ENCODE assay signal across 9 mouse cellular contexts in the genomic region with DNA sequence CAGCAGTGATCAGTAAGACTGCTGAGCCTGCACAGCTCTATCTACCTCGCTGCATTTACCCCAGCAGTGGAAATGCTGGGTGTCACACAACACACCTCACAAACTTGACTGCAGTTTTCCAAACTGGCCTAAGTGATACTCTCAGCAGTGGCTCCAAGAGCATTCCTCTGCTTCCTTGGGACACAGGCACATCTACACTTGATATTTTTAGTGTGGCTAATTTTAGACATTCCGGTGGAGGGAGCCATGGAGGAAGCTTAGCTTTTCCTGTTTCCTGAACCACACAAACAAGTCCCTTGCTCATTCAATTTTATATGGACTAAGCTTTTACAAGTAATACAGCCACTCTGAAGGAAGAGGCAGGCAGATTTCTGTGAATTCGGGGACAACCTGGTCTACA. TPM values are rescaled to one million over a fixed set of nuclear protein-coding genes. Genes with fewer than 3 reads are reported as not detected.
DNase-seq lines count a peak whose midpoint lies in the region; ATAC-seq and TF ChIP-seq lines count a peak whose summit lies in the region.
"Had no signal": no experiment of that assay in that cellular context is flagged by ENCODE, and none has a peak within 500 bp of the region (broad histone marks: within the 10 kb centered on the region; RNA-seq: fewer than 3 reads in every experiment).

No protein-coding gene starts in this region.

- no peak for TF ChIP-seq POLR2A in liver, adult 2 months (IDR thresholded peaks at IDR 0.05; ENCODE audit: extremely low read depth, insufficient read depth, low read length)

- peaks cover 4% of the 10 kb centered on the region; the same call in 1 of the 2 replicates for H3K79me2 ChIP-seq in liver, adult 2 months (ENCODE audit: control insufficient read depth, insufficient read depth, low read length)

- no peak overlapping the region for H3K4me3 ChIP-seq in liver, adult 2 months (ENCODE audit: insufficient read depth, low read depth, low read length)
- no peak overlapping the region for H3K4me3 ChIP-seq in heart, embryonic 12.5 days
- no peak overlapping the region for H3K4me3 ChIP-seq in hindbrain, embryonic 11.5 days (ENCODE audit: low read depth, low read length)
- H3K4me3 ChIP-seq: embryonic facial prominence, embryonic 13.5 days had no signal

- H3K9me3 ChIP-seq in heart, embryonic 12.5 days (replicated peaks), result no peaks in the 10 kb centered on the region
- no peaks in the 10 kb centered on the region for H3K9me3 ChIP-seq in hindbrain, embryonic 11.5 days (ENCODE audit: control insufficient read depth, low read length)
- H3K9me3 ChIP-seq: embryonic facial prominence, embryonic 13.5 days had no signal

- peak overlapping the region; percentile 47 for H3K4me2 ChIP-seq in heart, embryonic 12.5 days
- H3K4me2 ChIP-seq in hindbrain, embryonic 11.5 days (replicated peaks; ENCODE audit: low read depth, low read length), result no peak overlapping the region
- H3K4me2 ChIP-seq: embryonic facial prominence, embryonic 13.5 days had no signal

- TF ChIP-seq CTCF in liver, adult 2 months (IDR thresholded peaks at IDR 0.05; ENCODE audit: low read depth, low read length), result no peak

- no peak overlapping the region for H3K9ac ChIP-seq in liver, adult 2 months (ENCODE audit: low read depth, low read length)
- H3K9ac ChIP-seq in heart, embryonic 12.5 days, result no peak overlapping the region
- H3K9ac ChIP-seq in hindbrain, embryonic 11.5 days (ENCODE audit: low read depth, low read length), result no peak overlapping the region
- H3K9ac ChIP-seq: embryonic facial prominence, embryonic 13.5 days had no signal

- peak; percentile 19 for DNase-seq in liver, adult 2 months (ENCODE audit: extremely low read depth, low read depth, low spot score)
- DNase-seq in liver, result no peak
- peak; percentile 35 to 49 for DNase-seq in kidney, postnatal 25 days
- peak; percentile 10 for DNase-seq in telencephalon, adult 2 months (ENCODE audit: low read depth, low spot score)
- no peak for DNase-seq in hindbrain, embryonic 11.5 days (ENCODE audit: low spot score)
- no peak for DNase-seq in thymus, postnatal 0 days (ENCODE audit: low spot score)
- DNase-seq: thymus, adult 2 months had no signal

- WGBS in liver, adult 2 months, result 70% methylated on average over 3 of the region's 3 CpGs
- WGBS in heart, embryonic 12.5 days, result 42% methylated on average over 3 of the region's 3 CpGs
- WGBS in hindbrain, embryonic 11.5 days, result 91% methylated on average over 3 of the region's 3 CpGs

- peaks cover 60% of the 10 kb centered on the region for H3K36me3 ChIP-seq in liver, adult 2 months (ENCODE audit: control insufficient read depth, insufficient read depth, low read length)
- peaks cover 66% of the 10 kb centered on the region for H3K36me3 ChIP-seq in heart, embryonic 12.5 days
- H3K36me3 ChIP-seq in hindbrain, embryonic 11.5 days (ENCODE audit: control insufficient read depth, insufficient read depth, low read length), result 0 out of 2 replicates have a peak, but pooled peaks cover 3% of the 10 kb centered on the region

- no peaks in the 10 kb centered on the region for H3K27me3 ChIP-seq in liver, adult 2 months (ENCODE audit: control insufficient read depth, insufficient read depth, low read length)
- no peaks in the 10 kb centered on the region for H3K27me3 ChIP-seq in heart, embryonic 12.5 days (replicated peaks)
- no peaks in the 10 kb centered on the region for H3K27me3 ChIP-seq in hindbrain, embryonic 11.5 days (ENCODE audit: control insufficient read depth, insufficient read depth, low read length)
- H3K27me3 ChIP-seq: embryonic facial prominence, embryonic 13.5 days had no signal

- H3K27ac ChIP-seq in liver, adult 2 months (replicated peaks; ENCODE audit: insufficient read depth, low read depth, low read length), result peak overlapping the region; percentile 46
- peak overlapping the region; percentile 87 for H3K27ac ChIP-seq in heart, embryonic 12.5 days (ENCODE audit: poor library complexity, severe bottlenecking)
- no peak overlapping the region for H3K27ac ChIP-seq in hindbrain, embryonic 11.5 days (ENCODE audit: low read depth, low read length)
- H3K27ac ChIP-seq: embryonic facial prominence, embryonic 13.5 days had no signal

- peaks cover 4% of the 10 kb centered on the region; the same call in 1 of the 2 replicates for H3K4me1 ChIP-seq in liver, adult 2 months (ENCODE audit: control insufficient read depth, insufficient read depth, low read length)
- H3K4me1 ChIP-seq in heart, embryonic 12.5 days (replicated peaks), result peaks cover 22% of the 10 kb centered on the region
- H3K4me1 ChIP-seq in hindbrain, embryonic 11.5 days (replicated peaks; ENCODE audit: control insufficient read depth, insufficient read depth, low read length), result no peaks in the 10 kb centered on the region
- H3K4me1 ChIP-seq: embryonic facial prominence, embryonic 13.5 days had no signal

- ATAC-seq in heart, embryonic 12.5 days (ENCODE audit: insufficient number of reproducible peaks, low FRiP score), result no peak
- no peak for ATAC-seq in hindbrain, embryonic 11.5 days (ENCODE audit: low FRiP score)

RNA-seq across cellular contexts. Expression of a gene that starts 7.9 kb away (rescaled TPM):
- 12.1 and 12.2 TPM in 2 replicates for total RNA-seq in liver, adult 2 months (2014; rRNA removed)
- polyA plus RNA-seq in liver, adult 2 months (2012; rRNA removed), result 1.7 and 1.8 TPM in 2 replicates
- 10.6 and 11.3 TPM in 2 replicates for polyA plus RNA-seq in heart, embryonic 12.5 days (2016; fragmentation: Nextera tagmentation; extraction: Ambion mirVana)
- polyA plus RNA-seq in hindbrain, embryonic 11.5 days (2014; fragmentation: Nextera tagmentation; extraction: Ambion mirVana), result 13.4 and 19.2 TPM in 2 replicates
- 10.0 and 10.2 TPM in 2 replicates for polyA plus RNA-seq in thymus, postnatal 0 days (2015; fragmentation: Nextera tagmentation; extraction: Ambion mirVana)

RNA-seq across cellular contexts. Expression of a gene that starts 45.9 kb away (rescaled TPM):
- 0.09 and 0.27 TPM in 2 replicates for total RNA-seq in liver, adult 2 months (2014; rRNA removed)
- polyA plus RNA-seq in liver, adult 2 months (2012; rRNA removed), result 0.05 and 0.10 TPM in 2 replicates
- 0.08 and 0.18 TPM in 2 replicates for polyA plus RNA-seq in heart, embryonic 12.5 days (2016; fragmentation: Nextera tagmentation; extraction: Ambion mirVana)
- 0.36 TPM in 1 of 2 replicates, not detected in the other for polyA plus RNA-seq in hindbrain, embryonic 11.5 days (2014; fragmentation: Nextera tagmentation; extraction: Ambion mirVana)
- 0.69 and 0.74 TPM in 2 replicates for polyA plus RNA-seq in thymus, postnatal 0 days (2015; fragmentation: Nextera tagmentation; extraction: Ambion mirVana)

Comparison
In these comparisons a context has a peak if more than half of its experiments do, and no peak if none do; other contexts are left out.
1. DNase-seq: peak in liver, adult 2 months (single experiment), kidney, postnatal 25 days (2 of 2) and telencephalon, adult 2 months (single experiment); none in liver (single experiment), hindbrain, embryonic 11.5 days (single experiment) and thymus, postnatal 0 days (single experiment).